Mouse (Mus musculus) thymus, postnatal 36 days (tissue): ENCODE measurements at regions not wholly inside any gene's neighbourhood (a gene's known extent, or its start where the extent isn't known, plus 50 kb on each side); places are given as distances from the start of the nearest gene placed in this dataset.

Experiments
- DNase-seq, 2 experiments: peaks; one replicate each; pipeline ENCODE4 v3.0.0; 2022; ENCODE audit warnings: mixed read lengths in 2 of 2

GRCm38 (mm10) chr12:70720178-70720894 lies 105.0 kb upstream of the Frmd6 start:
- no peak for DNase-seq

GRCm38 (mm10) chr12:70725326-70725725 lies 100.0 kb upstream of the Frmd6 start:
- no peak for DNase-seq

GRCm38 (mm10) chr12:70727496-70728259 lies 97.6 kb upstream of the Frmd6 start:
- no peak for DNase-seq

- DNase-seq = no peak
Observed at GRCm38 (mm10) chr12:70728407-70728806, 96.9 kb upstream of the Frmd6 start.

GRCm38 (mm10) chr12:70729961-70730360 lies 95.4 kb upstream of the Frmd6 start:
- DNase-seq = no peak

- DNase-seq = no peak
Observed at GRCm38 (mm10) chr12:70731498-70731897, 93.8 kb upstream of the Frmd6 start.

GRCm38 (mm10) chr12:70732591-70732990 lies 92.7 kb upstream of the Frmd6 start:
- DNase-seq = no peak

GRCm38 (mm10) chr12:70738554-70738953 lies 86.8 kb upstream of the Frmd6 start:
- DNase-seq = no peak

GRCm38 (mm10) chr12:70739316-70739715 lies 86.0 kb upstream of the Frmd6 start:
- DNase-seq = no peak

- no peak for DNase-seq
Observed at GRCm38 (mm10) chr12:70739766-70740165, 85.5 kb upstream of the Frmd6 start.

GRCm38 (mm10) chr12:70742836-70743235 lies 82.5 kb upstream of the Frmd6 start:
- no peak for DNase-seq

GRCm38 (mm10) chr12:70745681-70746080 lies 79.6 kb upstream of the Frmd6 start:
- DNase-seq = no peak

GRCm38 (mm10) chr12:70749651-70750050 lies 75.7 kb upstream of the Frmd6 start:
- DNase-seq = no peak

GRCm38 (mm10) chr12:70750651-70751578 lies 74.4 kb upstream of the Frmd6 start:
- no peak for DNase-seq

GRCm38 (mm10) chr12:70752266-70752910 lies 72.9 kb upstream of the Frmd6 start:
- DNase-seq = no peak

GRCm38 (mm10) chr12:70752911-70753290 lies 72.4 kb upstream of the Frmd6 start:
- DNase-seq = no peak

- no peak for DNase-seq
Observed at GRCm38 (mm10) chr12:70753458-70753857, 71.9 kb upstream of the Frmd6 start.

GRCm38 (mm10) chr12:70758080-70758479 lies 67.2 kb upstream of the Frmd6 start:
- no peak for DNase-seq

- no peak for DNase-seq
Observed at GRCm38 (mm10) chr12:70763542-70763941, 61.8 kb upstream of the Frmd6 start.

GRCm38 (mm10) chr12:70766319-70766718 lies 59.0 kb upstream of the Frmd6 start:
- no peak for DNase-seq

- peak in 1 of 2 experiments; percentile 7 for DNase-seq
Observed at GRCm38 (mm10) chr12:70767959-70768358, 57.4 kb upstream of the Frmd6 start.

- no peak for DNase-seq
Observed at GRCm38 (mm10) chr12:70768745-70769144, 56.6 kb upstream of the Frmd6 start.
